Mouse (Mus musculus) testis, adult 2 months (tissue): ENCODE measurements around the gene Drg1.

Experiments
- CTCF ChIP-seq: fragments of 200-500 bp; IDR thresholded peaks from 2 replicates; pipeline ENCODE4 v1.5.1; 2012; ENCODE audit warnings: low read depth, mild to moderate bottlenecking, inconsistent platforms, low read length, moderate library complexity; ENCODE audit not compliant: control insufficient read depth, insufficient read depth, insufficient replicate concordance
- POLR2A ChIP-seq: fragments of 200-500 bp; IDR thresholded peaks from 2 replicates; pipeline ENCODE4 v1.6.1; 2012; ENCODE audit warnings: low read depth, mild to moderate bottlenecking, inconsistent platforms, low read length, moderate library complexity; ENCODE audit not compliant: control insufficient read depth

- TF ChIP-seq CTCF (no peak), POLR2A (no peak)
Observed at GRCm38 (mm10) chr11:3203771-3204170, 62.4 kb downstream of the Drg1 start.
